Mouse (Mus musculus): ENCODE results near the gene Olfr593. TPM values are rescaled to one million over a fixed set of nuclear protein-coding genes. Genes with fewer than 3 reads are reported as not detected.
"Not testable (repeated sequence)": the region's sequence is repeated elsewhere in the genome, so short reads cannot be mapped to it uniquely, and the experiment has no call there.

Olfr593 gene
- polyA plus RNA-seq (2012; rRNA removed): not detected in 2 replicates

- Histone ChIP-seq H3K36me3 (ENCODE audit: control insufficient read depth, insufficient read depth, low read length) (no peaks in the 10 kb centered on the region), H3K27me3 (ENCODE audit: control insufficient read depth, insufficient read depth, low read length) (no peaks in the 10 kb centered on the region), H3K4me3 (ENCODE audit: low read depth, low read length) (no peak within 1 kb of the TSS), H3K27ac (ENCODE audit: insufficient read depth, low read depth, low read length) (no peak within 1 kb of the TSS), H3K4me1 (ENCODE audit: control insufficient read depth, insufficient read depth, insufficient read length, low read length) (no peaks in the 10 kb centered on the region)
- WGBS: 69% methylated on average over 1 of the region's 1 CpGs
- no peak for TF ChIP-seq POLR2A (IDR thresholded peaks at IDR 0.05; ENCODE audit: low read depth, low read length)
- no peak for TF ChIP-seq CTCF (IDR thresholded peaks at IDR 0.05; ENCODE audit: extremely low read depth, insufficient read length, insufficient replicate concordance, low read depth, low read length)
Measured at GRCm38 (mm10) chr7:103211562-103211961, at the start of gene Olfr593. Gene Olfr593 (plus strand): TSS chr7:103211862.

DNA sequence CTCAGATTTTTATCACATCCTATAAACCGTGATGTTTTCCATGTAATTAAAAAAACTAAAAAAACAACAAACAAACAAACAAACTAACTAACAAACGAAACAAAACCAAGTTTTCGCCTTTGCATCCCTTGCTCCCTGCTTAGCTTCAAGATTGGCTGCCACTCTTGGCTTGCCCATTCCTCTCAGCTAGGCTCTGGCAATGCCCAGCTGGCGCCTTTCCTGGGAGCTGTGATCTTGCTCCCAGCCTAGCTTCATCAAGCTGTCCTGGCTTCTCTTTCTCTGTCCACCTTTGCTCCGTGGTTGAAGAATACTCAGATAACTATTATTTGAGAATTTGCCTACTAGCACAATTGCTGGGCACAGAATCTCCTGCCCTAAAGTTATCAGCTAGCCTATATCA lies 42.0 kb upstream of the Olfr593 start:
- TF ChIP-seq POLR2A (IDR thresholded peaks at IDR 0.05; ENCODE audit: low read depth, low read length) (no peak), CTCF (IDR thresholded peaks at IDR 0.05; ENCODE audit: extremely low read depth, insufficient read length, insufficient replicate concordance, low read depth, low read length) (no peak)
- WGBS: 66% methylated on average over 5 of the region's 5 CpGs
- H3K27me3 ChIP-seq (ENCODE audit: control insufficient read depth, insufficient read depth, low read length): no peaks in the 10 kb centered on the region
- no peak overlapping the region for H3K27ac ChIP-seq (ENCODE audit: insufficient read depth, low read depth, low read length)
- no peak overlapping the region for H3K4me3 ChIP-seq (ENCODE audit: low read depth, low read length)
- H3K36me3 ChIP-seq (ENCODE audit: control insufficient read depth, insufficient read depth, low read length): no peaks in the 10 kb centered on the region
- no peaks in the 10 kb centered on the region for H3K4me1 ChIP-seq (ENCODE audit: control insufficient read depth, insufficient read depth, insufficient read length, low read length)

DNA sequence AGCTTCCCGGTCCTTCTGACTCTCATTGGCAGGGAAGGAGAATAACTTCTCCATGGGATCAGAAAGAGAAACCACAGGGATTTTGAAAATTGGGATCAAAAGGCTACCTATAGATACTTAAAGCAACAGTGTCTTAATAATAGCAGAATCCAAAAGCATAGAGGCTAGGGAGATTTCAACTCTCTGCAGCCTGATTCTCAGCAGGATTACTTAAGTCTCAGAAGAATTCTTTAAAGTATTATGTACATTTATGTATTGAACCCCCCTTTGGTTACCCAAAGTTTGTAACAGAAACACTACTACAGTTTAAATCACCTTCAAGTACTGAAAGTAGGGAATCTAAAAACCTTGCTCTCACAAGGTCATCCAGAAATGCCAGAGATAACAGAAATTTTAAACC lies 33.4 kb upstream of the Olfr593 start, which contains the start of gene Olfr591:
TSS of gene Olfr591 (minus strand) at position 101 of the 400 bp plus-strand sequence.
- H3K27ac ChIP-seq (ENCODE audit: insufficient read depth, low read depth, low read length): no peak within 1 kb of the TSS
- no peaks in the 10 kb centered on the region for H3K36me3 ChIP-seq (ENCODE audit: control insufficient read depth, insufficient read depth, low read length)
- H3K4me3 ChIP-seq (ENCODE audit: low read depth, low read length): no peak within 1 kb of the TSS
- H3K27me3 ChIP-seq (ENCODE audit: control insufficient read depth, insufficient read depth, low read length): no peaks in the 10 kb centered on the region
- no peak for TF ChIP-seq CTCF (IDR thresholded peaks at IDR 0.05; ENCODE audit: extremely low read depth, insufficient read length, insufficient replicate concordance, low read depth, low read length)
- no peak for TF ChIP-seq POLR2A (IDR thresholded peaks at IDR 0.05; ENCODE audit: low read depth, low read length)
- H3K4me1 ChIP-seq (ENCODE audit: control insufficient read depth, insufficient read depth, insufficient read length, low read length): no peaks in the 10 kb centered on the region
- WGBS: 73% methylated on average over 1 of the region's 1 CpGs

DNA sequence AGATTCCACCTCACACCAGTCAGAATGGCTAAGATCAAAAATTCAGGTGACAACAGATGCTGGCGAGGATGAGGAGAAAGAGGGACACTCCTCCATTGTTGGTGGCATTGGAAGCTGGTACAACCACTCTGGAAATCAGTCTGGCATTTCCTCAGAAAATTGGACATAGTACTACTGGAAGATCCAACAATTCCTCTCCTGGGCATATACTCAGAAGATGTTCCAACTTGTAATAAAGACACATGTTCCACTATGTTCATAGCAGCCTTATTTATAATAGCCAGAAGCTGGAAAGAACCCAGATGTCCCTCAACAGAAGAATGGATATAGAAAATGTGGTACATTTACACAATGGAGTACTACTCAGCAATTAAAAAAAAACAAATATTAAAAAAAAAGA lies 27.2 kb upstream of the Olfr593 start, which contains the start of gene Olfr592:
TSS of gene Olfr592 (plus strand) at position 301 of the 400 bp plus-strand sequence.
- not testable (repeated sequence) for H3K4me3 ChIP-seq (ENCODE audit: low read depth, low read length); H3K36me3 ChIP-seq (ENCODE audit: control insufficient read depth, insufficient read depth, low read length); H3K27ac ChIP-seq (ENCODE audit: insufficient read depth, low read depth, low read length); H3K27me3 ChIP-seq (ENCODE audit: control insufficient read depth, insufficient read depth, low read length); H3K4me1 ChIP-seq (ENCODE audit: control insufficient read depth, insufficient read depth, insufficient read length, low read length)
- 83% methylated on average over 1 of the region's 1 CpGs for WGBS

- H3K27ac ChIP-seq (ENCODE audit: insufficient read depth, low read depth, low read length); H3K36me3 ChIP-seq (ENCODE audit: control insufficient read depth, insufficient read depth, low read length); H3K4me1 ChIP-seq (ENCODE audit: control insufficient read depth, insufficient read depth, insufficient read length, low read length); H3K27me3 ChIP-seq (ENCODE audit: control insufficient read depth, insufficient read depth, low read length); H3K4me3 ChIP-seq (ENCODE audit: low read depth, low read length): not testable (repeated sequence)
- 80% methylated on average over 5 of the region's 5 CpGs for WGBS
Measured at GRCm38 (mm10) chr7:103212050-103212449, 388 bp downstream of the Olfr593 start.

- Histone ChIP-seq H3K27ac (ENCODE audit: insufficient read depth, low read depth, low read length) (no peak within 1 kb of the TSS), H3K36me3 (ENCODE audit: control insufficient read depth, insufficient read depth, low read length) (no peaks in the 10 kb centered on the region), H3K4me3 (ENCODE audit: low read depth, low read length) (no peak within 1 kb of the TSS), H3K27me3 (ENCODE audit: control insufficient read depth, insufficient read depth, low read length) (no peaks in the 10 kb centered on the region), H3K4me1 (ENCODE audit: control insufficient read depth, insufficient read depth, insufficient read length, low read length) (no peaks in the 10 kb centered on the region)
- no peak for TF ChIP-seq POLR2A (IDR thresholded peaks at IDR 0.05; ENCODE audit: low read depth, low read length)
- TF ChIP-seq CTCF (IDR thresholded peaks at IDR 0.05; ENCODE audit: extremely low read depth, insufficient read length, insufficient replicate concordance, low read depth, low read length): no peak
Measured at GRCm38 (mm10) chr7:103216696-103217095, 5.0 kb downstream of the Olfr593 start, which contains the start of gene Olfr594. Gene Olfr594 (plus strand): TSS chr7:103216996.

- H3K27ac ChIP-seq (ENCODE audit: insufficient read depth, low read depth, low read length); H3K4me1 ChIP-seq (ENCODE audit: control insufficient read depth, insufficient read depth, insufficient read length, low read length); H3K27me3 ChIP-seq (ENCODE audit: control insufficient read depth, insufficient read depth, low read length); H3K36me3 ChIP-seq (ENCODE audit: control insufficient read depth, insufficient read depth, low read length); H3K4me3 ChIP-seq (ENCODE audit: low read depth, low read length): not testable (repeated sequence)
Measured at GRCm38 (mm10) chr7:103252405-103252804, 40.7 kb downstream of the Olfr593 start, which contains the start of gene Usp17ld. Gene Usp17ld (minus strand): TSS chr7:103252505.

Other genes with a start within 250 kb of the Olfr593 start
- gene Olfr576, start 249.2 kb upstream of the Olfr593 start, polyA plus RNA-seq (2012; rRNA removed): not detected in 2 replicates
- gene Olfr577, start 235.9 kb upstream of the Olfr593 start, polyA plus RNA-seq (2012; rRNA removed): not detected in 2 replicates
- gene Olfr578, start 222.5 kb upstream of the Olfr593 start, polyA plus RNA-seq (2012; rRNA removed): not detected in 2 replicates
- not detected in 2 replicates for gene Olfr582, start 173.8 kb upstream of the Olfr593 start, polyA plus RNA-seq (2012; rRNA removed)
- gene Olfr583, start 160.6 kb upstream of the Olfr593 start, polyA plus RNA-seq (2012; rRNA removed): not detected in 2 replicates
- not detected in 2 replicates for gene Olfr584, start 130.0 kb upstream of the Olfr593 start, polyA plus RNA-seq (2012; rRNA removed)
- gene Olfr585, start 114.1 kb upstream of the Olfr593 start, polyA plus RNA-seq (2012; rRNA removed): not detected in 2 replicates
- gene Olfr586, start 86.2 kb upstream of the Olfr593 start, polyA plus RNA-seq (2012; rRNA removed): not detected in 2 replicates
- gene Olfr588-ps1, start 71.0 kb upstream of the Olfr593 start, polyA plus RNA-seq (2012; rRNA removed): not detected in 2 replicates
- gene Olfr589, start 55.5 kb upstream of the Olfr593 start, polyA plus RNA-seq (2012; rRNA removed): not detected in 2 replicates
- gene Olfr591, start 33.5 kb upstream of the Olfr593 start, polyA plus RNA-seq (2012; rRNA removed): not detected in 2 replicates
- not detected in 2 replicates for gene Olfr592, start 27.1 kb upstream of the Olfr593 start, polyA plus RNA-seq (2012; rRNA removed)
- not detected in 2 replicates for gene Olfr594, start 5.1 kb downstream of the Olfr593 start, polyA plus RNA-seq (2012; rRNA removed)
- not detected in 2 replicates for gene Usp17ld, start 40.6 kb downstream of the Olfr593 start, polyA plus RNA-seq (2012; rRNA removed)
- not detected in 2 replicates for gene Olfr596, start 93.8 kb downstream of the Olfr593 start, polyA plus RNA-seq (2012; rRNA removed)
- gene Olfr597, start 104.5 kb downstream of the Olfr593 start, polyA plus RNA-seq (2012; rRNA removed): not detected in 2 replicates
- not detected in 2 replicates for gene Olfr598, start 111.7 kb downstream of the Olfr593 start, polyA plus RNA-seq (2012; rRNA removed)
- gene Olfr599, start 124.1 kb downstream of the Olfr593 start, polyA plus RNA-seq (2012; rRNA removed): not detected in 2 replicates
- gene Olfr600, start 137.8 kb downstream of the Olfr593 start, polyA plus RNA-seq (2012; rRNA removed): not detected in 2 replicates
- gene Olfr601, start 150.8 kb downstream of the Olfr593 start, polyA plus RNA-seq (2012; rRNA removed): not detected in 2 replicates
- not detected in 2 replicates for gene Olfr603, start 174.3 kb downstream of the Olfr593 start, polyA plus RNA-seq (2012; rRNA removed)
- gene Usp17lc, start 203.2 kb downstream of the Olfr593 start, polyA plus RNA-seq (2012; rRNA removed): not detected in 2 replicates
- gene Olfr605, start 233.6 kb downstream of the Olfr593 start, polyA plus RNA-seq (2012; rRNA removed): not detected in 2 replicates
- not detected in 2 replicates for gene Olfr606, start 237.2 kb downstream of the Olfr593 start, polyA plus RNA-seq (2012; rRNA removed)